Mouse (Mus musculus): ENCODE data around the gene Dnajb4. TPM values are rescaled to one million over a fixed set of nuclear protein-coding genes. Genes with fewer than 3 reads are reported as not detected.

The Dnajb4 gene
- total RNA-seq (2021) = 10 to 100 TPM; 52.9 to 54.0 TPM
- long read RNA-seq, experiment 1, full-length matches to known transcripts = 32 of 51 reads
- long read RNA-seq, experiment 1, partial matches to known transcripts = 2 of 51 reads
- long read RNA-seq, experiment 1, other reads (novel, unspliced or antisense) = 17 of 51 reads
- long read RNA-seq, experiment 2, full-length matches to known transcripts = 41 of 63 reads
- long read RNA-seq, experiment 2, partial matches to known transcripts = 1 of 63 reads
- long read RNA-seq, experiment 2, other reads (novel, unspliced or antisense) = 21 of 63 reads

- DNase-seq (ENCODE audit: low spot score in 2 of 2) = peak; percentile 100
Observed at GRCm38 (mm10) chr3:152209967-152210634, at the start of gene Dnajb4, which contains the start of gene Fubp1. Gene Dnajb4, minus strand, starts transcription at chr3:152210302. Gene Fubp1, plus strand, starts transcription at chr3:152210422.

GRCm38 (mm10) chr3:152259409-152259808, 49.3 kb upstream of the Dnajb4 start:
- peak; percentile 51 to 73 for DNase-seq (ENCODE audit: low spot score in 2 of 2)

DNA sequence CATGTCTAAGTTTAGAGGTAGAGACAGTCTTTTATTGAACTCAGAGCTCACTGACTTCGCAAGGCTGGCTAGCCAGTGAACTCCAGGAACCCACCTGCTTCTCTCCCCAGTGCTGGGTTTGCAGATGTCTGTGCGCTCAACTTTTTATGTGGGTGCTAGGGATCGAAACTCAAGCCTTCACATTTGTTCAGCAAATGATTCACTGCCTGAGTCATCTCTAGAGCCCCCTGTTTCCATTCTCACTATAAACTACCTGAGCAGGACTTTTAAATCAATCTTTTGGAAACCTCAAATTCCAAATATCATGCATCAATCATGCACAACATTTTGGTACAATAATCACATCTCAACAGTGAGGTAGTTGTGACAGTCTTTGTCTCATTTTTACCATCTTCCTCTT, 47.4 kb upstream of the Dnajb4 start:
- no peak for DNase-seq (ENCODE audit: low spot score in 2 of 2)

- no peak for DNase-seq (ENCODE audit: low spot score in 2 of 2)
Observed at GRCm38 (mm10) chr3:152250487-152250886, 40.4 kb upstream of the Dnajb4 start.

- DNase-seq (ENCODE audit: low spot score in 2 of 2) = no peak
Observed at GRCm38 (mm10) chr3:152247708-152248107, 37.6 kb upstream of the Dnajb4 start.

DNA sequence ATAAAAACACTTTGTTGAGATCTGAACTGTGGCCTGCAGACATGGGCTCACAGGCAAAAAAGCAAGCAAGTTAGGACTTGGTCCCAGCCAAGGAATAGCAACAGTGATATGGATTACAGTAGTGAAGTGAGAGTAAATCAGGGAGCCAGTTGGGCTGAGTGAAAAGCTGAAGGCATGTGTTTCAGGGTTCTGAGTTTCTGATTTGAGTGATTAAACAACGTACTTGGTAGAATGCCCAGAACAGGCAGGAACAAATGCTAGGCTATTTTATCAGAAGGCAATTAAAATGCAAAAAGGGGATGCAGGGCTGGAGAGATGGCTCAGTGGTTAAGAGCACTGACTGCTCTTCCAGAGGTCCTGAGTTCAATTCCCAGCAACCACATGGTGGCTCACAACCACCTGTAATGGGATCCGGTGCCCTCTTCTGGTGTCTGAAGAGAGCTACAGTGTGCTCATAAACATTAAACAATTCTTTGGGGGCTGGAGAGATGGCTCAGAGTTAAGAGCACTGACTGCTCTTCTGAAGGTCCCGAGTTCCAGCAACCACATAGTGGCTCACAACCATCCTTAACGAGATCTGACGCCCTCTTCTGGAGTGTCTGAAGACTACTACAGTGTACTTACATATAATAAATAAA, 35.3 kb upstream of the Dnajb4 start:
- peak in 1 of 2 experiments; percentile 82 for DNase-seq (ENCODE audit: low spot score in 2 of 2)

GRCm38 (mm10) chr3:152243304-152243703, 33.2 kb upstream of the Dnajb4 start:
- DNase-seq (ENCODE audit: low spot score in 2 of 2) = no peak

GRCm38 (mm10) chr3:152241098-152241497, 31.0 kb upstream of the Dnajb4 start:
- DNase-seq (ENCODE audit: low spot score in 2 of 2) = no peak

GRCm38 (mm10) chr3:152239592-152239991, 29.5 kb upstream of the Dnajb4 start:
- no peak for DNase-seq (ENCODE audit: low spot score in 2 of 2)

GRCm38 (mm10) chr3:152238836-152239235, 28.7 kb upstream of the Dnajb4 start:
- DNase-seq (ENCODE audit: low spot score in 2 of 2) = no peak

DNA sequence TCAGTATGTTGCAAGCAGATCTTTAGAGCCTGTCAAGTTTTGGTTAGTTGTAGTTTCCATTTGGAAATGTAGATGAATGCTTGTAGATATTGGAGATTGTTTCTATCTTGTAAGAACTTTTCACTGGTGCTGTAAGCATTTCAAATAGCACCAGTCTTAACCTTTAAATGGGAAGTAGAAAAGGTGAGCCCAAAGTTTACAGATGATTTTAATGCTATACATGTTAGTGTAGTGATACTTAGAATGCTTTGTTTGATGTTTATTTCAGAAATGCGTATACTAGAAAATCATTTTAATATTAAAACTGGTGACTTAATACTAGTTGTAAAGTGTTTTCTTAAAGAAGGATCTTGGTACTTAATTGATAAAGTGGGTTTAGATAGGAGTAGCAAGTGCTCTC, 25.7 kb upstream of the Dnajb4 start:
- no peak for DNase-seq (ENCODE audit: low spot score in 2 of 2)

DNA sequence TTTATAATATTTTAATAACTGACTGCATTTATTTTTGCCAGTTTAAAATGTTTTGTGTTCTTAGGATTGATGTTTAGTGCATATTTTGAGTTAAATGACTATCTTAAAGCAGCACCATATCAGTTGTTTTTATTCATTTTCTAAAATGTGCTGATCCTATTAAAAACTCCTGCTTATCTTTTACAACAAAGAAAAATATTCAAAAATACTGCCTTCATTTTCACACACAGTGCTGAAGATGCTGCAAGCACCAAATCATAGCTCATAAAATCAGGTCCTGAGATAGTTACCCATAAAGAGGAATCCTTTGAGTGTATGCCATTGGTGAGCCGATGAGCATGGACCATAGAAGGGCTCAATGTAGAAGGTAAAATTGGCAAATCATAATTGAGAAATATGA, 25.1 kb upstream of the Dnajb4 start:
- DNase-seq (ENCODE audit: low spot score in 2 of 2) = no peak

GRCm38 (mm10) chr3:152231333-152232100, 21.4 kb upstream of the Dnajb4 start:
- DNase-seq (ENCODE audit: low spot score in 2 of 2) = no peak

DNA sequence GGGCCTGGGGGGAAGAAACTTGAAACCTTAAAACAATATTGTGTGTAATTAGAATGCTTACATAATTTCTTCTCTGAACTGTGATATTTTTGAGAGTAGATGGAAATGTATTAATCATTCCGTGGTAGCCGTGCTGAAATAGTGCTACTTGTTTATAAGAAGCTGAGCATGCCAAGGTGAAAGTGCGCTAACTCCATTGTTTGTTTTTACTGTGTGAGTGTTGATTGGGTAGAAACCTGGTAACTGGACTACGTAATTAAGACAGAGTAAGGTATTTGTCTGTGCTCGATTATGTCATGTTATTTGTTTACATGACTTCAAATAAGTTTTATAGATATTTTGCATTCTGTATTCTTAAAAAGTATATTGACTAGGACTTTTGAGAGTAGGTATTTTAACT, 19.2 kb upstream of the Dnajb4 start:
- no peak for DNase-seq (ENCODE audit: low spot score in 2 of 2)

DNA sequence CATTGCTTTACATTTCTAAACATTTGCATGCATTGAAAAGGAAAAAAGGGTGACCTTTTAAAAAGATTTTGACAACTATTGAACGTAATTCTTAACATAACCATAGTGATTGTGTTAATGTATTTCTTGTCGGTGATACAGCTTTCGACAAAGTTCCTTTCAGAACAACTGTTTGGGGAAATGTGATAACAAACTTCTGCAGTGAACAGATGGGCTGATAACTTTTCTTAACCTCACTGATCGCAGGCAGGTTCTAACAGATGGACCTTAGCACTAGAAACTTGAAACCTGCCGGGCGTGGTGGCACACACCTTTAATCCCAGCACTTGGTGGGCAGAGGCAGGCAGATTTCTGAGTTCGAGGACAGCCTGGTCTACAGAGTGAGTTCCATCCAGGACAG, 18.7 kb upstream of the Dnajb4 start:
- no peak for DNase-seq (ENCODE audit: low spot score in 2 of 2)

- no peak for DNase-seq (ENCODE audit: low spot score in 2 of 2)
Observed at GRCm38 (mm10) chr3:152225906-152226305, 15.8 kb upstream of the Dnajb4 start.

GRCm38 (mm10) chr3:152224918-152225317, 14.8 kb upstream of the Dnajb4 start:
- no peak for DNase-seq (ENCODE audit: low spot score in 2 of 2)

- DNase-seq (ENCODE audit: low spot score in 2 of 2) = no peak
Observed at GRCm38 (mm10) chr3:152213416-152213815, 3.3 kb upstream of the Dnajb4 start.

- DNase-seq (ENCODE audit: low spot score in 2 of 2) = no peak
Observed at GRCm38 (mm10) chr3:152211731-152212279, 1.7 kb upstream of the Dnajb4 start.

- peak; percentile 69 to 71 for DNase-seq (ENCODE audit: low spot score in 2 of 2)
Observed at GRCm38 (mm10) chr3:152210728-152211391, 758 bp upstream of the Dnajb4 start.

All from layer of hippocampus, postnatal 14 days (tissue).